ENCODE assay signal across 8 mouse cellular contexts in genomic region chr12:76765354-76765851, GRCm38 (mm10). TPM values are rescaled to one million over a fixed set of nuclear protein-coding genes. Genes with fewer than 3 reads are reported as not detected.
A peak's percentile ranks its signal among the peaks of the same experiment; 100 is the strongest.
DNase-seq lines count a peak whose midpoint lies in the region; ATAC-seq lines count a peak whose summit lies in the region.

TSS of gene Churc1 (plus strand) at chr12:76765538.
TSS of gene Fntb (plus strand) at chr12:76765589.

- H3K36me3 ChIP-seq in hindbrain, embryonic 16.5 days (ENCODE audit: control insufficient read depth, insufficient read depth, low read length), result no peaks in the 10 kb centered on the region
- H3K36me3 ChIP-seq in macrophage (ENCODE audit: inconsistent target), result no peaks in the 10 kb centered on the region

- peak; percentile 95 for DNase-seq in T-cell, adult 2 months (ENCODE audit: low spot score)
- peak; percentile 75 to 81 for DNase-seq in cerebellum, postnatal 36 days
- peak; percentile 94 for DNase-seq in gastrocnemius, adult 18-20 months (ENCODE audit: low spot score)
- peak; percentile 86 to 87 for DNase-seq in left cerebral cortex, adult 18-20 months (ENCODE audit: low spot score in 2 of 2)
- DNase-seq in right cerebral cortex, adult 18-20 months, result peak; percentile 89
- DNase-seq in urinary bladder, postnatal 10 days (ENCODE audit: low spot score), result peak; percentile 54

- no peaks in the 10 kb centered on the region for H3K9me3 ChIP-seq in hindbrain, embryonic 16.5 days (ENCODE audit: control insufficient read depth, low read length)

- peak within 1 kb of the TSS; percentile 73 for H3K9ac ChIP-seq in hindbrain, embryonic 16.5 days (ENCODE audit: low read depth, low read length)

- H3K27ac ChIP-seq in hindbrain, embryonic 16.5 days (ENCODE audit: low read depth, low read length), result peak within 1 kb of the TSS; percentile 87
- peak within 1 kb of the TSS; percentile 81 for H3K27ac ChIP-seq in macrophage

- ATAC-seq in hindbrain, embryonic 16.5 days, result peak; percentile 97

- H3K79me2 ChIP-seq in macrophage (ENCODE audit: inconsistent target), result peaks cover 11% of the 10 kb centered on the region; the same call in 1 of the 2 replicates

- H3K27me3 ChIP-seq in hindbrain, embryonic 16.5 days (replicated peaks; ENCODE audit: control insufficient read depth, insufficient read depth, low read length), result no peaks in the 10 kb centered on the region

- peak within 1 kb of the TSS; percentile 64 for H3K4me2 ChIP-seq in hindbrain, embryonic 16.5 days (ENCODE audit: low read length)

- H3K4me3 ChIP-seq in hindbrain, embryonic 16.5 days (ENCODE audit: low read length), result peak within 1 kb of the TSS; percentile 55
- peak within 1 kb of the TSS; percentile 82 for H3K4me3 ChIP-seq in macrophage (ENCODE audit: inconsistent target)

- H3K4me1 ChIP-seq in hindbrain, embryonic 16.5 days (ENCODE audit: control insufficient read depth, insufficient read depth, low read depth, low read length), result peaks cover 10% of the 10 kb centered on the region

- under 1% methylated on average over 31 of the region's 31 CpGs for WGBS in hindbrain, embryonic 16.5 days
- WGBS in macrophage (ENCODE audit: missing documents), result under 1% methylated on average over 31 of the region's 31 CpGs

RNA-seq across cellular contexts. Expression of gene Churc1, which starts in this region (rescaled TPM):
- 10 to 100 TPM; 56.7 to 60.1 TPM for total RNA-seq in gastrocnemius, adult 18-20 months (2021)
- polyA plus RNA-seq in hindbrain, embryonic 16.5 days (2015; fragmentation: Nextera tagmentation; extraction: Ambion mirVana), result 135 and 139 TPM in 2 replicates
- total RNA-seq in left cerebral cortex, adult 18-20 months (2021), result 10 to 100 TPM; 35.8 TPM
- total RNA-seq in macrophage (2018; cell fraction: chromatin; rRNA removed), result 10 to 100 TPM in 13 of 26 experiments, 1 to 10 TPM in 13; 6.0 to 24.2 (median 10.3) TPM
- 10 to 100 TPM; 41.4 to 67.1 (median 55.2) TPM for total RNA-seq in macrophage (2018; cell fraction: cytosol; rRNA removed)
- 10 to 100 TPM in 21 of 26 experiments, 1 to 10 TPM in 5; 6.7 to 33.4 (median 15.8) TPM for total RNA-seq in macrophage (2018; cell fraction: nucleus; rRNA removed)
- 23.7 to 72.6 TPM (median 66.6 TPM) in 3 replicates for polyA plus RNA-seq in macrophage (2018)

RNA-seq across cellular contexts. Expression of gene Fntb, which starts in this region (rescaled TPM):
- 10 to 100 TPM; 11.7 to 12.1 TPM for total RNA-seq in gastrocnemius, adult 18-20 months (2021)
- 41.7 and 47.8 TPM in 2 replicates for polyA plus RNA-seq in hindbrain, embryonic 16.5 days (2015; fragmentation: Nextera tagmentation; extraction: Ambion mirVana)
- total RNA-seq in left cerebral cortex, adult 18-20 months (2021), result 10 to 100 TPM; 26.9 to 28.4 TPM
- total RNA-seq in macrophage (2018; cell fraction: chromatin; rRNA removed), result 10 to 100 TPM in 4 of 26 experiments, 1 to 10 TPM in 20, under 1 TPM in 2; 0.86 to 11.7 (median 5.8) TPM
- total RNA-seq in macrophage (2018; cell fraction: cytosol; rRNA removed), result 1 to 10 TPM; 3.5 to 6.8 (median 5.6) TPM
- total RNA-seq in macrophage (2018; cell fraction: nucleus; rRNA removed), result 1 to 10 TPM in 25 of 26 experiments, under 1 TPM in 1; 0.82 to 7.5 (median 4.2) TPM
- polyA plus RNA-seq in macrophage (2018), result 4.4 to 7.2 TPM (median 4.9 TPM) in 3 replicates

Comparison
In these comparisons a context has a peak if more than half of its experiments do, and no peak if none do; other contexts are left out.
1. Peak in every context shown above with its lines: DNase-seq, ATAC-seq, H3K4me3 ChIP-seq and H3K27ac ChIP-seq.